Mouse (Mus musculus): ENCODE measurements around the gene Stard9.
A peak's percentile ranks its signal among the peaks of the same experiment; 100 is the strongest.

Gene Stard9

GRCm38 (mm10) chr2:120729775-120730585 is 101.1 kb downstream of the Stard9 start:
- DNase-seq (ENCODE audit: low spot score), result peak; percentile 13

DNA sequence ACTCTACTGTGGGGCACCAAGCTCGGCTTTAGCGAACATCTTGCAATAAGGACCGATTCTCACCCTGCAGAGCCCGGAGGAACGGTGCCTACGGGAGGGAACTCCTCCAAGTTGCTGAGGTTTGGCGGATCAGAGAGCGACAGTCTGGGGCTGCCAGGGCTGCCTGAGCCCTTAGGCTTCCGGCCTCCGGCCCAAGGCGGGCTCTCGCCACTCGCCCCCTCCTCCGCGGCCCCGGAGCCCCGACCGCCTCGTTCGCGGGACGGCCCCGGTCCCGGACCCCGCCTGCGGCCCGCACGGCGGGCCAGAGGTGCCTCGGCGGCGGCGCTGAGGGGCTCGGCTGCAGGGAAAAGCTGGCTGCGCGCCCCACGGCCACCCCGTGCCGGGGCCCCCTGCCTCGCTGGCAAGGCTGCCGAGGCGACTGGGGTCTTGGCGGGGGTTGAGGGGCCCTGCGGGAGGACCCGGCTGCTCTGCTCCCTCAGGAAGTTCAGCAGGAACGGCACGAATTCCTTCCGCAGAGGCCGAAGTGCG is 101.8 kb downstream of the Stard9 start:
- DNase-seq (ENCODE audit: low spot score), result no peak

- peak; percentile 96 for DNase-seq (ENCODE audit: low spot score)
Measured at GRCm38 (mm10) chr2:120731167-120731862, 102.4 kb downstream of the Stard9 start.

GRCm38 (mm10) chr2:120731877-120732530 is 103.1 kb downstream of the Stard9 start:
- no peak for DNase-seq (ENCODE audit: low spot score)

- no peak for DNase-seq (ENCODE audit: low spot score)
Measured at GRCm38 (mm10) chr2:120745496-120745895, 116.6 kb downstream of the Stard9 start.

- DNase-seq (ENCODE audit: low spot score), result no peak
Measured at GRCm38 (mm10) chr2:120748041-120748440, 119.1 kb downstream of the Stard9 start.

GRCm38 (mm10) chr2:120761922-120762321 is 133.0 kb downstream of the Stard9 start:
- DNase-seq (ENCODE audit: low spot score), result no peak

DNA sequence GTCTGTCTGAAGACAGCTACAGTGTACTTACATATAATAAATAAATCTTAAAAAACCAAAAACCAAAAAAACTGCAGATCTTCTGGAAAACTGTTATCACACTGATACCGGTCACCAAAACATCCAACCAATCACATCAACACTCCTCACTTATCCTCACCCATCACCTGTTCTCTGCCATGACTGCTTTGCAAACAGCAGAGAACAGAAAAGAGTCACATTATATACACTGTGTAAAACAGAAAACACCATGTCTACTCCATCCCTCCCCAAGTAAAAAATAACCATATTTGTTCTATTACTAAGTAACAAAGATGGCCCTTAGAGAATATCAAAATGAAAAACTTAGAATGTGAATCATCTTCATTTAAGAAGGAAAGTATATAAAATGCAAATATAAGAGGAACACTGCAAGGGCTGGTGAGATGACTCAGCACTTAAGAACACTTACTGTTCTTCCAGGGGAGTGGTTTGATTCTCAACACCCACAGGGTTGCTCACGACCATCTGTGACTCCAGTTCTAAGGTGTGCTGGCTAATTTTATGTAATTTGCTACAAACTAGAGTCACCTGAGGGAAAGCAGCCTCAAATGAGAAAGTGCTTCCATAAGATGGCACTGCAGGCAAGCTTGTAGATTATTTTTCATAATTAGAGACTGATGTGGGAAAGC is 141.5 kb downstream of the Stard9 start:
- no peak for DNase-seq (ENCODE audit: low spot score)

Measured in yolk sac, embryonic 10.5 days (tissue).